Comparison of ENCODE assay signal across 16 mouse cellular contexts in the genomic region with DNA sequence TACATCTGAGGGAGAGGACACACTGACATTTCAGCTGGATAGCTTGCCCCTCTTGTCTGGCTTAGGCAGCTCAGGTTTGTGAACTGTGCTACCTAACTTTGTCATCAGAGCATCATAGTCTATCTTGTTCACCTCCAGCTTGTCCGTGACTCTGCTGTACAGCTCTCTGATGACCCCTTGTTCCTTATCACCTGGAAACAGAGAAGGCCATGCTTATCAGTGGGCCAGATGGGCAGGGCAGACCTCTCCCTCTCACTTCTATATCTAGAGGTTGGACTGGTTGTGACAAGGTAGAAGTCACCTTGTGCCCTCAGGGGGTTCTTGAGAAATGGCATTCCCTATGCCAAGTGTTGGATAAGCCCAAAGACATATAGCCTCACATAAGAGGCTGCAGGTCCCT.
"Had no signal": no experiment of that assay in that cellular context is flagged by ENCODE, and none has a peak within 500 bp of the region (broad histone marks: within the 10 kb centered on the region; RNA-seq: fewer than 3 reads in every experiment).

No protein-coding gene starts in this region.

- H3K9me3 ChIP-seq: limb, embryonic 10.5 days; midbrain, embryonic 13.5 days; neural tube, embryonic 15.5 days had no signal

- H3K4me2 ChIP-seq: midbrain, embryonic 13.5 days; neural tube, embryonic 15.5 days had no signal

- ATAC-seq: lung, postnatal 0 days; midbrain, embryonic 13.5 days had no signal

- H3K36me3 ChIP-seq: limb, embryonic 10.5 days; midbrain, embryonic 13.5 days; neural tube, embryonic 15.5 days had no signal

- H3K27ac ChIP-seq: kidney, postnatal 0 days; layer of hippocampus, adult 2 months; limb, embryonic 10.5 days; midbrain, embryonic 13.5 days; neural tube, embryonic 15.5 days had no signal

- H3K9ac ChIP-seq: midbrain, embryonic 13.5 days; neural tube, embryonic 15.5 days had no signal

- H3K4me1 ChIP-seq: limb, embryonic 10.5 days; midbrain, embryonic 13.5 days; neural tube, embryonic 15.5 days had no signal

- H3K4me3 ChIP-seq: layer of hippocampus, adult 2 months; limb, embryonic 10.5 days; midbrain, embryonic 13.5 days; myocyte; neural tube, embryonic 15.5 days had no signal

- DNase-seq: kidney, adult 11 months; kidney, adult 9 months; kidney, postnatal 4 days; lung, adult 2 months; lung, postnatal 36 days; right cerebral cortex, adult 18-20 months; right cerebral cortex, postnatal 25 days; thymus, adult 18-20 months; thymus, postnatal 14 days had no signal

- H3K27me3 ChIP-seq: midbrain, embryonic 13.5 days; neural tube, embryonic 15.5 days had no signal
